Mouse (Mus musculus) midbrain, embryonic 15.5 days (tissue): ENCODE results near the gene Trappc2l. TPM values are rescaled to one million over a fixed set of nuclear protein-coding genes. Genes with fewer than 3 reads are reported as not detected.
A peak's percentile ranks its signal among the peaks of the same experiment; 100 is the strongest.
"Not testable (repeated sequence)": the region's sequence is repeated elsewhere in the genome, so short reads cannot be mapped to it uniquely, and the experiment has no call there.

ENCODE experiments used
- ATAC-seq: fragments of 200-750 bp; cut with Nextera tagmentation; replicated peaks from 2 replicates; pipeline ENCODE4 v1.8.0; 2017; ENCODE audit warnings: moderate TSS enrichment
- H3K27ac ChIP-seq: fragments of 300-500 bp; sonication (generic); 2 replicates; pipeline ENCODE4 v1.5.1; 2015; ENCODE audit warnings: mild to moderate bottlenecking, inconsistent platforms
- H3K27me3 ChIP-seq: fragments of 300-500 bp; sonication (generic); replicated peaks from 2 replicates; pipeline ENCODE4 v1.6.1; 2015; ENCODE audit warnings: inconsistent platforms
- H3K36me3 ChIP-seq: fragments of 300-500 bp; sonication (generic); replicated peaks from 2 replicates; pipeline ENCODE4 v1.6.1; 2015; ENCODE audit warnings: inconsistent platforms
- H3K4me1 ChIP-seq: fragments of 300-500 bp; sonication (generic); 2 replicates; pipeline ENCODE4 v1.6.1; 2015; ENCODE audit warnings: inconsistent platforms
- H3K4me2 ChIP-seq: fragments of 300-500 bp; sonication (generic); 2 replicates; pipeline ENCODE4 v1.6.1; 2015; ENCODE audit warnings: inconsistent platforms, mild to moderate bottlenecking, moderate library complexity
- H3K4me3 ChIP-seq: fragments of 300-500 bp; sonication (generic); 2 replicates; pipeline ENCODE4 v1.5.1; 2015; ENCODE audit warnings: mild to moderate bottlenecking, inconsistent platforms
- H3K9ac ChIP-seq: fragments of 300-500 bp; sonication (generic); 2 replicates; pipeline ENCODE4 v1.6.1; 2015; ENCODE audit warnings: mild to moderate bottlenecking, inconsistent platforms
- H3K9me3 ChIP-seq: fragments of 300-500 bp; sonication (generic); 2 replicates; pipeline ENCODE4 v1.6.1; 2016; ENCODE audit warnings: inconsistent platforms
- WGBS: fragments of 180-500 bp; shearing (Covaris S2); methylation state at CpG from one replicate; pipeline ENCODE4 v1.1.7; 2015; ENCODE audit warnings: mixed read lengths; 5-methylcytosine and 5-hydroxymethylcytosine counted together
- polyA plus RNA-seq: library from polyadenylated mRNA; unstranded; fragments of >200 nt; fragmentation: Nextera tagmentation; extraction: Ambion mirVana; gene quantifications from 2 replicates; pipeline ENCODE4 v1.2.1, GENCODE M21; 2015

Gene Trappc2l
- polyA plus RNA-seq, 1 experiment from 2014 or later = 120 TPM

GRCm38 (mm10) chr8:122617947-122618546 lies 6.6 kb downstream of the Trappc2l start:
- WGBS = 31% methylated on average over 5 of the region's 7 CpGs
- Histone ChIP-seq H3K27ac (no peak overlapping the region), H3K4me3 (no peak overlapping the region), H3K27me3 (no peaks in the 10 kb centered on the region), H3K4me2 (no peak overlapping the region), H3K9ac (no peak overlapping the region), H3K36me3 (no peaks in the 10 kb centered on the region), H3K9me3 (no peaks in the 10 kb centered on the region), H3K4me1 (peaks cover 7% of the 10 kb centered on the region)
- 0 out of 2 replicates have a peak, but pooled peaks have one; percentile 21 for ATAC-seq

GRCm38 (mm10) chr8:122618660-122619378 lies 7.4 kb downstream of the Trappc2l start:
- peaks cover 5% of the 10 kb centered on the region for H3K4me1 ChIP-seq
- no peak overlapping the region for H3K4me3 ChIP-seq
- WGBS = 66% methylated on average over 6 of the region's 6 CpGs
- H3K9me3 ChIP-seq = no peaks in the 10 kb centered on the region
- ATAC-seq = no peak
- no peak overlapping the region for H3K9ac ChIP-seq
- H3K36me3 ChIP-seq = no peaks in the 10 kb centered on the region
- H3K27me3 ChIP-seq = no peaks in the 10 kb centered on the region
- H3K4me2 ChIP-seq = no peak overlapping the region
- no peak overlapping the region for H3K27ac ChIP-seq

DNA sequence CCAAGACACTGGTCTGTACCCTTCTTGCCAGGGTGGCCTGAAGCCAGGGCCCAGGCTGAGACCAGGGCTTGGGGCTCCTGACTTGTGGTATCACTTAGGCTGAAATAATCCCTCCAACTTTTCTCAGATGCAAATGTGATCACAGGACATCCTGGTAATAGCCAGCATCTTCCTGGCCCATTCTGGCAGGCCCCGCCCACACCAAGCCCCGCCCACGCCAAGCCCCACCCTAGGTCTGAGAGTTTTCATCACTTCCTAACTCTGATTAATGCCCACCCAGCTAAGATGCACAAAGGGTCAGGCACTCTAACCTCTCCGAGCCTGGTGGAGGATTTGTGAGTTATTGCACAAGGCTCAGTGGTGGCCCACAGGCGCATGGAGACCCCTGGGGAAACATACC lies 9.0 kb downstream of the Trappc2l start:
- no peaks in the 10 kb centered on the region for H3K27me3 ChIP-seq
- peaks cover 5% of the 10 kb centered on the region for H3K4me1 ChIP-seq
- no peak overlapping the region for H3K4me2 ChIP-seq
- H3K9me3 ChIP-seq = no peaks in the 10 kb centered on the region
- no peak overlapping the region for H3K4me3 ChIP-seq
- H3K27ac ChIP-seq = no peak overlapping the region
- H3K36me3 ChIP-seq = no peaks in the 10 kb centered on the region
- ATAC-seq = no peak
- 47% methylated on average over 5 of the region's 5 CpGs for WGBS
- H3K9ac ChIP-seq = no peak overlapping the region

DNA sequence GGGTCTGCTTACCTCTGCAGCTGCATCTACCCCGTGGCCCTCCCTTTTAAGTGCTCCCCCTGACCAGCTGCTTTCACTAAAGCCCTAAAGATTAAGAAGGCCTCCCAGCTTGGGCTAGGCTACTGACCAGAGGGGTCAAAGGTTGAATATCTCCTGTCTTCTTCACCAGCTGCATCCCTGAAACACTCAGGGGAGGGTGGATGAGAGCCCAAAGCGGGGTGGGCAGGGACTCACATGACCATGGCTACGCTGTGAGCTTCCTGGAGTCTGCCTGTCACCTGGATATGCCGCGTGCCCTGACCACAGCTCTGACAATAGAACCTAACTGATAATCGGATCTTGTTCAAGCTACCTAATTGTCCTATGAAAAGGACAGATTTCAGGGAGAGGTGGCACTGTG lies 11.3 kb downstream of the Trappc2l start, which contains the start of gene Pabpn1l:
Gene Pabpn1l, minus strand, starts transcription at position 13 of the 400 bp plus-strand sequence.
- Histone ChIP-seq H3K4me1 (peaks cover 5% of the 10 kb centered on the region), H3K4me3 (no peak within 1 kb of the TSS), H3K9me3 (no peaks in the 10 kb centered on the region), H3K9ac (no peak within 1 kb of the TSS), H3K4me2 (no peak within 1 kb of the TSS), H3K36me3 (no peaks in the 10 kb centered on the region), H3K27me3 (no peaks in the 10 kb centered on the region), H3K27ac (no peak within 1 kb of the TSS)
- ATAC-seq = no peak
- 62% methylated on average over 6 of the region's 6 CpGs for WGBS

DNA sequence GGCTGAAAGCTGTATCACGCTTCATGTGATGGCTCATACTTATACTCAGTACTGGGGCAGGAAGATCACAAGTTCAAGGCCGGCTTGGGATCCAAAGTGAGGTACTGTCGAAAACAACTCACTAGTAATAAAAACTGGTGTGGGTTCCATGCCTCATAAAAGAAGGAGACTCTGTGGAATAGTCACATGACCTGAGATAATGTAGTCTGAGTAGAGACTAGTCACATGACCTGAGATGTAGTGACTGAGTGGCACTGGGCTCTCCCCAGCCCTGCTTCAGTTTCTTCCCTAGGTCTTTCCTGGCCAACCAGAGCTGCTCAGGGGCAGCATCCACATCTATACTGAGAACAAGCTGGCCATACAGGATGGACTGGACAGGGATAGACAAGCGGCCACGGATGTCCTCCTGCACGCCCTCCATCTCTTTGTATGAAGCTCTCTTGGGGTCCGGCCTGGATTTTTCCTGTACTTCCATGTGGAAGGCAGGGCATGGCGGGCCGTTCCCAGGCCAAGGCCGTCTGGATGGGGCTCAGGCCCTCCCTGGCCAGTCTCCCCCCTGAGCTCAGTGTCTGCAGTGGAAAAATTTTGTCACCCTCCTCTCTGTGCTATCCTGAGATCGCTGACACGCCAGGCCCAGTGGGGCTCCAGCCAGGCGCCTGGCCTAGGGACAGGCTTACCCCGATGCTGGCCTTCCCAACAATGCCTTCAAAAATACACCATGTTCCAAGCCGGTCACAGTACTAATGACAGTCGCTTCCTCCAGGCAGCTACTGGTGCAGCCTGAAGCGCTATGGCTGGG lies 12.6 kb downstream of the Trappc2l start:
- 85% methylated on average over 17 of the region's 17 CpGs for WGBS
- Histone ChIP-seq H3K9ac (no peak overlapping the region), H3K27me3 (no peaks in the 10 kb centered on the region), H3K4me1 (no peaks in the 10 kb centered on the region), H3K4me2 (no peak overlapping the region), H3K4me3 (no peak overlapping the region), H3K36me3 (no peaks in the 10 kb centered on the region), H3K9me3 (no peaks in the 10 kb centered on the region), H3K27ac (no peak overlapping the region)
- no peak for ATAC-seq

- no peak for ATAC-seq
- 78% methylated on average over 5 of the region's 5 CpGs for WGBS
- H3K27ac ChIP-seq = no peak overlapping the region
Measured at GRCm38 (mm10) chr8:122624653-122625052, 13.2 kb downstream of the Trappc2l start.

DNA sequence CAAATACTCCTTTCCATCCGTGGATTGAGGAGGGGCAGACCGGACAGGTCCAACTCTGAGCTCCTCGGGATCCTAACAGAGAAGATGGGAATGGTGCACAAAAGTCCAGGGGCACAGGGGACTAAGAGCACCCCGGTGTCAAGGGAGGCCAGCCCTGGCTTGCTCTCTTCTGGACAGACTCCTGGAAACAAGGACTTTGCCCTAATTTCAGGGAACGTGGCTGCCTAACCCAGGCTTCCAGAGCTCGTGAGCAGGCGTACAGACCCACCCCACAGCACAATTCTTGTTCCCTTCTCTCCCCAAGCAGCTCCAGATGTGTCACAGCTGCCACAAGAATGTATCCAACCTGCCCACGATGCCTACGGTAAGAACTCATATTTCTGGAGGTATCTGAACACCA lies 14.4 kb downstream of the Trappc2l start:
- Histone ChIP-seq H3K9me3 (no peaks in the 10 kb centered on the region), H3K27me3 (no peaks in the 10 kb centered on the region), H3K27ac (no peak overlapping the region), H3K4me1 (no peaks in the 10 kb centered on the region), H3K4me3 (no peak overlapping the region), H3K9ac (no peak overlapping the region), H3K4me2 (no peak overlapping the region), H3K36me3 (peaks cover 3% of the 10 kb centered on the region; the same call in 1 of the 2 replicates)
- ATAC-seq = no peak
- 85% methylated on average over 9 of the region's 9 CpGs for WGBS

More at GRCm38 (mm10) chr8:122624653-122625052, 13.2 kb downstream of the Trappc2l start:
- Histone ChIP-seq H3K4me1 (no peaks in the 10 kb centered on the region), H3K9ac (no peak overlapping the region), H3K36me3 (no peaks in the 10 kb centered on the region), H3K9me3 (no peaks in the 10 kb centered on the region), H3K4me2 (no peak overlapping the region), H3K4me3 (no peak overlapping the region), H3K27me3 (no peaks in the 10 kb centered on the region)

DNA sequence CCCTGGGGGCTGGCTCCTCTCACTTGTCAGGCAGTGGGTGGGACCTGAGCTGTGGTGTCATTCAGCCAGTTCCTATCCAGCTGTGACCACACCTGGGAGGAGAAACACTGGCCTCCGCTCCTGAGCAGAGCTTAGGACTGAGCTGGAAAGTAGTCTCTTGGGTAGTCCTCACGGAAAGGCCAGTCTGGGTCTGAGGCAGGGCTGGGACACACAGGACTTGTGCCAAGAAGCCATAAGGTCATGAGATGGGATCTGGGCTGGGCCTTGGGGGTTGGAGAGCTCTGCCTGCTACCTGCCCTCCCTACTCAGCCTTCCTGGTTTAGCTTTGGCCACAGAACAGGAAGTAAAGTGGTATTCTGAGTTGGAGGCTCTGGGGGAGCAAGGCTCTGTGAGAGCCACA lies 15.5 kb downstream of the Trappc2l start:
- Histone ChIP-seq H3K9me3 (no peaks in the 10 kb centered on the region), H3K27ac (no peak overlapping the region), H3K4me2 (no peak overlapping the region), H3K9ac (no peak overlapping the region), H3K4me3 (no peak overlapping the region), H3K4me1 (no peaks in the 10 kb centered on the region), H3K36me3 (peaks cover 3% of the 10 kb centered on the region), H3K27me3 (no peaks in the 10 kb centered on the region)
- ATAC-seq = no peak; the same call in 1 of the 2 replicates
- whole genome bisulfite sequencing = 81% methylated on average over 2 of the region's 2 CpGs

- H3K9me3 ChIP-seq = no peaks in the 10 kb centered on the region
- peaks cover 19% of the 10 kb centered on the region for H3K36me3 ChIP-seq
- H3K27me3 ChIP-seq = no peaks in the 10 kb centered on the region
- WGBS = 14% methylated on average over 10 of the region's 10 CpGs
- no peak for ATAC-seq
- no peak overlapping the region for H3K4me3 ChIP-seq
- H3K27ac ChIP-seq = no peak overlapping the region
- no peak overlapping the region for H3K4me2 ChIP-seq
- H3K9ac ChIP-seq = no peak overlapping the region
- no peaks in the 10 kb centered on the region for H3K4me1 ChIP-seq
Measured at GRCm38 (mm10) chr8:122629388-122629787, 17.9 kb downstream of the Trappc2l start.

DNA sequence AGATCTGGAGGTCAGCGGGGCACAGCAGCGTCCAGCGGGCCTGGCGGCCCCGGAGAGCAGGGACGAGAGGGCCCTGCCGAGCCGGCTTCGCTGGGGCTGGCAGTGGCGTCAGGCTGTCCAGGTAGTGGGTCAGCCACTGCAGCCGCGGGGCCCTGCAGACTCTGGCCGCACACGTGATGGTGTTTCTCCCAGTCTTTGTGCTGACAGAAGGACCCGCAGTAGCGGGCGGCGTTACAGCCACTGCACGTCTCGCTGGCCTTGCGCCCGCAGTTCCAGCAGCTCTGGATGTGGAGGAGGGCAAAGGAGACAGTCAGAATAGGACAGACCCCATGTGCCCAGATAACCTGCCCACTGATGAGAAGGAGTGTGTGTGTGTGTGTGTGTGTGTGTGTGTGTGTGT lies 19.3 kb downstream of the Trappc2l start:
- Histone ChIP-seq H3K9ac (no peak overlapping the region), H3K36me3 (peaks cover 30% of the 10 kb centered on the region), H3K9me3 (no peaks in the 10 kb centered on the region), H3K27me3 (no peaks in the 10 kb centered on the region), H3K4me2 (0 out of 2 replicates have a peak overlapping the region, but pooled peaks have one; percentile 14), H3K27ac (no peak overlapping the region), H3K4me1 (no peaks in the 10 kb centered on the region), H3K4me3 (0 out of 2 replicates have a peak overlapping the region, but pooled peaks have one; percentile 1)
- ATAC-seq = no peak
- 51% methylated on average over 22 of the region's 22 CpGs for WGBS

DNA sequence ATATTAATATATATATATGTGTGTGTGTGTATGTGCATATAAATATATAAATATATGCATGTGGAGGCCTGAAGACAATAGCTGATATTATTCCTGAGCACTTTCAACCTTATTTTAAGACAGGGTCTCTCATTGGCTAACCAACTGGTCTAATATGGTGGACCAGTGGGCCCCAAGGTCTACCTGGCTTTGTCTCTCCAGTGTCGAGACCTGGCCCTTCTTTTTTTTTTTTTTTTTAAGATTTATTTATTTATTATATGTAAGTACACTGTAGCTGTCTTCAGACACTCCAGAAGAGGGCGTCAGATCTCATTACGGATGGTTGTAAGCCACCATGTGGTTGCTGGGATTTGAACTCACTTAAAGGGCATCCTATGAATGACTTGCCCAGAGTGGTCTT lies 20.7 kb downstream of the Trappc2l start:
- H3K4me2 ChIP-seq, H3K9ac ChIP-seq, H3K4me3 ChIP-seq, ATAC-seq, H3K27me3 ChIP-seq, H3K9me3 ChIP-seq, H3K4me1 ChIP-seq, H3K27ac ChIP-seq: not testable (repeated sequence)
- 75% methylated on average over 3 of the region's 3 CpGs for WGBS
- H3K36me3 ChIP-seq = peaks cover 30% of the 10 kb centered on the region

DNA sequence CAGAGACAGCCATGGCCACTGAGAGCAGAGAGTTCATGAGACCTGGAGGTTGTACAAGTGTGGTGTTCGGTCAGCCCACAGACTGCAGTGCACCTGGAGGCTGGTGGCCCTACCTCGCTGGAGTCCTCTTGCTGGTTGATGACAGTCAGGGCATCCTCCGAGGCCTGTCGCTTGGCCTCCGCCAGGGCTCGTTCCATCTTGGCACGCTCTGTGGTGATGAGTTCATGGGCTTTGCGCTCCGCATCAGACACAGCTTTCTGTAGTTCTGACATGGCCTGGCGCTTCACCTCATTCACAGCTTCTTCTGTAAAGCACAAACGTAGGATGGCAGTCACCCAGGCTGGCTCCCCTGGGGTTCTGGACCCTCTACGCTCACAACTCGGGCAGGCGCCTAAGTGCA lies 21.8 kb downstream of the Trappc2l start:
- Histone ChIP-seq H3K27ac (no peak overlapping the region), H3K4me2 (no peak overlapping the region), H3K4me1 (no peaks in the 10 kb centered on the region), H3K4me3 (no peak overlapping the region), H3K27me3 (no peaks in the 10 kb centered on the region), H3K36me3 (peaks cover 35% of the 10 kb centered on the region), H3K9ac (no peak overlapping the region), H3K9me3 (no peaks in the 10 kb centered on the region)
- ATAC-seq = no peak
- 93% methylated on average over 14 of the region's 14 CpGs for WGBS
